Mouse (Mus musculus) right cerebral cortex, postnatal 10 days (tissue): ENCODE results near the gene Akap13.

ENCODE experiments used
- DNase-seq, 2 experiments: peaks; one replicate each; pipeline ENCODE4 v3.0.0; 2021; ENCODE audit warnings: low spot score in 2 of 2

Akap13 gene

DNA sequence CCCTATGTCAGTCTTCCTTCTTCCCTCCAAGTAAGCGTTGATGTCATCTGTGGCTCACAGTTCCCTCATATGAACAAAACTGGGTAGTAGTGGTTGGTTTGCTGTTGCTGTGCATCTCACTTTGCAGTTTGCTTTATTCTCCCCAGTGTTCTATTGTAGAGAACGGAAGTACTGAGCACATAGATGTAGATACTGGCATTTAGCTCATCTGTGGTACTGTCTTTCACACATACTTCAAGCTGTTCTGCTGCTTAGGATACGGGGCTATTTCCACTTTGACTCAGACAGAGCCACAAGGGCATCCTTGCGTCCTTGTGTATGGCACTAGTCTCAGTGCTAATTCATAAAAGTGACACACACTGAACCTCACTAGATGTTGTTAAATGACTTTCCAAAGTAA, 259.7 kb downstream of the Akap13 start:
- DNase-seq = no peak

- no peak for DNase-seq
These were observed 260.6 kb downstream of the Akap13 start for GRCm38 (mm10) chr7:75715939-75716338.

- no peak for DNase-seq
These were observed 262.0 kb downstream of the Akap13 start for GRCm38 (mm10) chr7:75717349-75717748.

DNA sequence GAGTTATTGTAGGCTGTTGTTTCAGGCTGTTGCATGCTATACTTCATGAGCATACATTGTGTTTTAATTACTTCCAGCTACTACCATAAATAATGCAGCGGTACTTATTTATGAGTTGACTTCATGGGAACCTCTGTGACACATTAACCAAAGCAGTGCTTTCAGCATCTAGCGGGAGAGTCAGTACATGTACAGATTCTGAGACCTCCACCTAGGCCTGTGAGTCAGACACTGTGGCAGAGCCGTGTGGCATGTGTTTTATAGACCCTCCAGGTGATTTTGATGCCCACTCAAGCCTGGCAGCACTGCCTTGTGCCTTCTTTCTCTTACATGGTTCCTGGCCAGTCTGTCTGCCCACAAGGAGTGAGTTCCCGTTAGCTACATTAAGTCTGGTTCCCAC, 266.0 kb downstream of the Akap13 start:
- peak in 1 of 2 experiments; percentile 29 for DNase-seq

DNA sequence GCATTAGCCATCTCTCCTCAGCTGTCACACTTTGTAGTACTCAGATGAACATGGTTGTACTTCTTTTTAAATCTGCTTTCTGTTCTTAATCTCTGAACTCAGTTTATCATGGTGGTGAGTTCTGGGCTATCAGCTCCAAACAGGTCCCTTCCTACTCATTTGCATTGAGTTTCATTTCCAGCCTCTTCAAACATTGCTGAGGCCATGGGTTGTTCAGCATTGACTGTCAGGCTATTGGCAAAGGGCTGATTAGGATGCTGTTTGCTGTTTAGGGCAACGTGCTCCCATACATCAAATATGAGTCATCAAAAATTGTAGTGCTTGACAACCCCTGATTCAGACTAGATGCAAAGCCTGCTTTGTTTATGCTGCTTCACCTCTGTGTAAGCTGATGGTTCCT, 268.7 kb downstream of the Akap13 start:
- DNase-seq = no peak

GRCm38 (mm10) chr7:75725899-75726298, 270.6 kb downstream of the Akap13 start:
- no peak for DNase-seq

DNA sequence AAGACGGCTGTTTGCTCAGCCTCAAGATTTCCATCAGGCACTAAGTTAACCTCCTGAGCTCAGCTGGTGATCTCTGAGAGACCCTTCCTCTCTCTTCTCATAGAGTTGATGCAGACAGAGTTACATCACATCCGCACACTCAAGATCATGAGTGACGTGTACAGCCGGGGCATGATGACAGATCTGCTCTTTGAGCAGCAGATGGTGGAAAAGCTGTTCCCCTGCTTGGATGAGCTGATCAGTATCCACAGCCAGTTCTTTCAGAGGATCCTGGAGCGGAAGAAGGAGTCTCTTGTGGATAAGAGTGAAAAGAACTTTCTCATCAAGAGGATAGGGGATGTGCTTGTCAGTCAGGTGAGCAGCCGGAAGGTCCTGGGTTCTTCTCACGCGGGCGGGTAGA, 271.5 kb downstream of the Akap13 start:
- peak; percentile 37 to 55 for DNase-seq

GRCm38 (mm10) chr7:75729652-75730051, 274.3 kb downstream of the Akap13 start:
- DNase-seq = no peak

DNA sequence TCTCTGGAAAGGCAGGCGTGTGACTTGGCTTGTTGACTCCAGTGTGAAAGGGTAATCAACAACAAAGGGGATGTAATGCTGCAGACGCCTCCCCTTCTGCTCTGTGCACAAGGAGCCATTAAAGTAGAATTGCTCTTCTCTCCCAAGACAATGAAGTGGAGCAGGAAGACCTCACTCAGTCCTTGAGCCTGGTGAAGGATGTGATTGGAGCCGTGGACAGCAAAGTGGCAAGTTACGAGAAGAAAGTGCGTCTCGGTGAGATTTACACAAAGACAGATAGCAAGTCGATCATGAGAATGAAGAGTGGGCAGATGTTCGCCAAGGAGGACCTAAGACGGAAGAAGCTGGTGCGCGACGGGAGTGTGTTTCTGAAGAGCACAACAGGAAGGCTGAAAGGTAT, 274.9 kb downstream of the Akap13 start:
- DNase-seq = no peak

- no peak for DNase-seq
These were observed 276.6 kb downstream of the Akap13 start for GRCm38 (mm10) chr7:75731951-75732350.

DNA sequence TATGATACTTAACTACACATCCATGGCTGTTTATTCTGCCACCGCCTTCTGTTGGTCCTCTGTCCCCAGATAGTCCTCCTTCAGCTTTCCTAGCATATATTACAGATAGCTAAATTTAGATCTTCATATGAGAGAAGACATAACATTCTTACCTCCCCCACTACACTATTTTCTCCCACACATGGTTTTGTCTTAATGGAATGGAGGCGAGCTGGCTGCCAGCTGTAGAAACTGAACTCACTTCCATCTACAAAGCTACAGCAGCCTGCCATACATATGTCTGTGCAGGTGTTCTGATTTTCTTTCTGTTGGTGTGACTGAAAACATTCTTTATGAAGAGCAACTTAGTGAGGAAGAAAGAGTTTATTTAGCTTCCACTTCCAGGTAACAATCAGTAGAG, 277.8 kb downstream of the Akap13 start:
- peak in 1 of 2 experiments; percentile 50 for DNase-seq

- DNase-seq = peak; percentile 80
These were observed 283.9 kb downstream of the Akap13 start for GRCm38 (mm10) chr7:75739075-75739725.

DNA sequence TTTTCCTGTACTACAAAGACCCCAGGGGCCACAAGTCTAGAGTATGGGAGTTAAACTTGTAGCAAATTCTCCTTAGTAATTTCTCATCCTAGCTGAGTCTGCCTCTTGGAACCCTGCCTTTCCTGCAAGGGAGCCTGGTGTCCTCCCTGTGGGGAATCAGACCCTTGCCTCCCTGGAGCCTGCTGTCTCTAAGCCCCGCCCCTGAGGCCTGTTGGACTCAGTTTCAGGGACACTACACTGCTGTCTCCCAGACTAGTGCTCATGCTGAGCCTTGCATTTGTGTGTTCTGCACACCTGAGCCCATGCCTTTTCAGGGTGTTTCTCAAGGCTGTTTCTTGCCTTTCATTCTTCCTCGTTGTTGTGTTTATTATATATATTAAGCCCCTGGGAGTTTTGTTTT, 289.2 kb downstream of the Akap13 start:
- no peak for DNase-seq

DNA sequence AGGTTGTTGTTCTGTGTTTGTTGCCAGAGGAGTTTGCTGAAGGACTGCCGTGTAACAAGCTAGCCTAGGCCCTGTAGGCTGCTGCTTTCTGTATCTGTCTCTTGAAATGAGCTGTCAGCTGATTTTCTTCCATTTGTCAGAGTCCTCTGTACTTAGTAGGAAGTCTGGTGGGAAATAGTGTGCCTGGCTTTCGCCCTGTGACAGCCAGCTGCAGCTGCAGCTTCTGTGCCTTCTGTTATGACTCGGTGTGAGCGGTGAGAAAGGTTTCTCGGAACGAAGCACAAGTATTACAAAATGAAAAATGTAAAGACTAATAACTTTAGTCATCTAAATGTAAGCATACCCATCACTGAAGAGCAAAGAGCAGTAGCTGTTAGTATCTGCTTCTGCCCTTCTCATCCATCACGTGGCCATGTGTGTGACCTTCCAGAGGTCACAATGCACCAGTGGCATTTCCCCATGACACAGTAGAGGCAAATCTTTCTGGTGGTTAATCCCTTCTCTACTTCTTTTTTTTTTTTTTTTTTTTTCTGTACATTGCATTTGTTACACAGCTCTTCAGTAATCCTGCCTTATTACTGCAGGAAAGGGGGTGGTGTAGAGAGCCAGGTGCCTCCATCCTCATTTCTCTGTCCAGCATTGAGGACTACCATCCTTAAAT, 289.8 kb downstream of the Akap13 start:
- DNase-seq = no peak

- peak in 1 of 2 experiments; percentile 30 for DNase-seq
These were observed 290.6 kb downstream of the Akap13 start for GRCm38 (mm10) chr7:75745969-75746368.

GRCm38 (mm10) chr7:75750581-75750980, 295.2 kb downstream of the Akap13 start:
- DNase-seq = no peak

DNA sequence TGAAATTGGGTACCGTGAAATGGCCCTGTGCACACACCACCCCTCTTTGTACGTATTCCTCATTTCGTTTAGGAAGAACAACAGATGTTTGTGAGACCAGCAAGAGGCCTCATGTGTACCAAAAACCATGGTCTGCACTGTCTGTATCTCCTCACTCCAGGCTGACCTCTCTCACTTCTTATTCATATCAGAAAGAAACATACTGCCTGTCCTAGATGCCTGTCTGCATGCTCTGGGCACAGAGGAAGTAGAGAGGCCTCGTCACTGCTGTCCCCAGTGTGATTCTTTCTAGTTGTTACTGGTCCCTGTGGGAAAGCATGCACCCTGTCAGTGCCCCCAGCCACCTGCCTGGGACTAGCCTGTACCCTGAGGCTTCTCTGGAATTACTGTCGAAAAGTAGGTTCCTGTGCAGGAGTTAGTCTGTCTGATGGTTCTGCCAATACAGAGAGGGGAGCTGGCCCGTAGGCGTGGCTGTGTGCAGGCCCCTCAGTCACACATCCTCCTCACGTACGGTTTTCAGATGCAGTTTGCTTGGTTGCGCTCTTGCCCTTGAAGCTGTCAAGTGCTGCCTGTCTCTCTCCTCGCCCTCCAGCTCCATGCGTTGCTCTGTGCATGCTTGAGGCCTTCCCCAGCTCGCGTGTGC, 295.9 kb downstream of the Akap13 start:
- no peak for DNase-seq

- no peak for DNase-seq
These were observed 297.3 kb downstream of the Akap13 start for GRCm38 (mm10) chr7:75752442-75753191.

GRCm38 (mm10) chr7:75753192-75753783, 298.0 kb downstream of the Akap13 start:
- no peak for DNase-seq

DNA sequence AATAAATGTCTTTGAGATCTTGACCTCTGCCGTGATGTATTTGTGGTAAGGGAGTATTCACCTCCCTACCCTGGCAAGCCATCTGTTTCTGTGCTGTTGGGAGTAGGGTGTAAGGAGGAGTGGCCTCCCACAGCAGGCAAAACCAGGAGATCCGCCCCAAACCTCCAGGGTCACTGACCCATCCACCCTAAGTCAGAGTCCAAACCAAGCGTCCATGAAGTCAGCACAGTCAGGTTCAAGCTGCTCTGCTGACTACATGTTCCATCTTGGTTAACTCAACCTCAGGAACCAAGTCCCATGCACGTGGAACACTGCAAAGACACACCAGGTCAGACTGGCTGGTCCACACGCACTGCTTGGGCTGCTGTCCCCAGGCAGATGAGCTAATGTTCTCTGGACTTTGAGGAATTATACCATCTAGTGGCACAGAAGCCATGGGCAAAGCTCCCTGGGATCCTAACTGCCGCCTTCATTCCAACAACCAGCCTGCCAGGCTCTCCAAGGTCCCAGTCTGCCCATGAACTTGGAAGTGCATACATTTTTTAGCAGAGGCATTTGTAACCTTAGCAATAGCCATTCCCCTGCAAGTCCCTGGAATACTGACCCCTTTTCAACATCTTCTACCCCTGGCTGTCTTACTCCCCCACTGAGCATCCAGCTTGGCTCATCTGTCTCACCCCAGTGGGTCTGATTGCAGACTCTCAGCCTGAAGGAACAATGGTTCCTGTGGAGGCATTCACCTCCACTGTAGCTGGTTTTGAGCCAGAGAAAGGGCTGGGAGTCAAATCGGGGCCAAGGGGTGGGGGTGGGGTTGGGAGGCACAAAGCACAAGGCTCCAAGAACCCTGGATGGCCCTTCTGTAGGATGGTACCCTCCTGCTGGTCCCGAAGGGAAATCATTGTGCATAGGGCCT, 299.5 kb downstream of the Akap13 start:
- DNase-seq = peak; percentile 31 to 41
